Mouse (Mus musculus): ENCODE data around the gene Tmem200b. TPM values are rescaled to one million over a fixed set of nuclear protein-coding genes. Genes with fewer than 3 reads are reported as not detected.

Gene Tmem200b
- not detected for total RNA-seq (2023)

GRCm38 (mm10) chr4:131921461-131922346 lies at the start of gene Tmem200b:
Gene Tmem200b, plus strand, starts transcription at chr4:131921771.

GRCm38 (mm10) chr4:131873293-131874168 lies 48.0 kb upstream of the Tmem200b start, which contains the start of gene Srsf4:
Gene Srsf4, plus strand, starts transcription at chr4:131873617.

Other genes with a start within 250 kb of the Tmem200b start
- gene Ptpru, start 83.5 kb upstream of the Tmem200b start, total RNA-seq (2023): 0.71 TPM
- gene Mecr, start 78.3 kb upstream of the Tmem200b start, total RNA-seq (2023): 32.6 TPM
- gene Srsf4, start 48.2 kb upstream of the Tmem200b start, total RNA-seq (2023): 97.6 TPM
- 0.92 TPM for gene Gm10300, start 152.9 kb downstream of the Tmem200b start, total RNA-seq (2023)
- gene Epb41, start 153.6 kb downstream of the Tmem200b start, total RNA-seq (2023): 131 TPM
- gene Oprd1, start 222.7 kb downstream of the Tmem200b start, total RNA-seq (2023): not detected